Mouse (Mus musculus) midbrain, embryonic 16.5 days (tissue): ENCODE results near the gene Pkd1l3. TPM values are rescaled to one million over a fixed set of nuclear protein-coding genes. Genes with fewer than 3 reads are reported as not detected.

Experiments
- ATAC-seq: fragments of 200-750 bp; cut with Nextera tagmentation; 2 replicates; pipeline ENCODE4 v1.8.0; 2017; ENCODE audit warnings: moderate TSS enrichment
- H3K27ac ChIP-seq: fragments of 300-500 bp; sonication (generic); 2 replicates; pipeline ENCODE4 v1.5.1; 2014; ENCODE audit warnings: mild to moderate bottlenecking, low read length, mixed read lengths
- H3K27me3 ChIP-seq: fragments of 300-500 bp; sonication (generic); 2 replicates; pipeline ENCODE4 v1.6.1; 2014; ENCODE audit warnings: low read depth, low read length, mixed read lengths; ENCODE audit not compliant: control insufficient read depth, insufficient read depth
- H3K36me3 ChIP-seq: fragments of 300-500 bp; sonication (generic); 2 replicates; pipeline ENCODE4 v1.6.1; 2014; ENCODE audit warnings: mild to moderate bottlenecking, low read length, moderate library complexity, mixed read lengths; ENCODE audit not compliant: control insufficient read depth, insufficient read depth
- H3K4me1 ChIP-seq: fragments of 300-500 bp; sonication (generic); 2 replicates; pipeline ENCODE4 v1.6.1; 2014; ENCODE audit warnings: mild to moderate bottlenecking, low read length, mixed read lengths; ENCODE audit not compliant: control insufficient read depth, insufficient read depth
- H3K4me2 ChIP-seq: fragments of 300-500 bp; sonication (generic); 2 replicates; pipeline ENCODE4 v1.6.1; 2014; ENCODE audit warnings: mild to moderate bottlenecking, low read length, mixed read lengths
- H3K4me3 ChIP-seq: fragments of 300-500 bp; sonication (generic); 2 replicates; pipeline ENCODE4 v1.5.1; 2014; ENCODE audit warnings: low read depth, mild to moderate bottlenecking, low read length, moderate library complexity, mixed read lengths
- H3K9ac ChIP-seq: fragments of 300-500 bp; sonication (generic); 2 replicates; pipeline ENCODE4 v1.6.1; 2014; ENCODE audit warnings: low read depth, low read length, mixed read lengths
- H3K9me3 ChIP-seq: fragments of 300-500 bp; sonication (generic); replicated peaks from 2 replicates; pipeline ENCODE4 v1.6.1; 2014; ENCODE audit warnings: mild to moderate bottlenecking, low read length, mixed read lengths; ENCODE audit not compliant: control insufficient read depth, poor library complexity, severe bottlenecking
- WGBS: fragments of 180-500 bp; shearing (Covaris S2); extraction: QIAGEN DNeasy Blood & Tissue Kit; methylation state at CpG from one replicate; pipeline ENCODE4 v1.1.7; 2014; 5-methylcytosine and 5-hydroxymethylcytosine counted together
- polyA plus RNA-seq: library from polyadenylated mRNA; unstranded; fragments of >200 nt; fragmentation: Nextera tagmentation; extraction: Ambion mirVana; gene quantifications from 2 replicates; pipeline ENCODE4 v1.2.1, GENCODE M21; 2015

Gene Pkd1l3
- polyA plus RNA-seq, 1 experiment from 2014 or later: 0.20 TPM

GRCm38 (mm10) chr8:109585652-109586051 lies 28.7 kb upstream of the Pkd1l3 start:
- H3K9me3 ChIP-seq: no peaks in the 10 kb centered on the region
- H3K9ac ChIP-seq: no peak overlapping the region
- no peaks in the 10 kb centered on the region for H3K4me1 ChIP-seq
- H3K27ac ChIP-seq: no peak overlapping the region
- no peak for ATAC-seq
- no peaks in the 10 kb centered on the region for H3K27me3 ChIP-seq
- H3K4me3 ChIP-seq: no peak overlapping the region
- no peak overlapping the region for H3K4me2 ChIP-seq
- no peaks in the 10 kb centered on the region for H3K36me3 ChIP-seq

GRCm38 (mm10) chr8:109586972-109587504 lies 27.3 kb upstream of the Pkd1l3 start:
- Histone ChIP-seq H3K27ac (no peak overlapping the region), H3K9me3 (no peaks in the 10 kb centered on the region), H3K4me1 (no peaks in the 10 kb centered on the region), H3K27me3 (no peaks in the 10 kb centered on the region), H3K9ac (no peak overlapping the region), H3K36me3 (no peaks in the 10 kb centered on the region), H3K4me3 (no peak overlapping the region), H3K4me2 (no peak overlapping the region)
- WGBS: 79% methylated on average over 7 of the region's 7 CpGs
- ATAC-seq: no peak

- H3K27me3 ChIP-seq: no peaks in the 10 kb centered on the region
- no peak overlapping the region for H3K9ac ChIP-seq
- H3K27ac ChIP-seq: no peak overlapping the region
- no peak overlapping the region for H3K4me2 ChIP-seq
- ATAC-seq: no peak
- 90% methylated on average over 9 of the region's 9 CpGs for WGBS
- 0 out of 2 replicates have a peak, but pooled peaks cover 3% of the 10 kb centered on the region for H3K36me3 ChIP-seq
- no peaks in the 10 kb centered on the region for H3K9me3 ChIP-seq
- H3K4me3 ChIP-seq: no peak overlapping the region
- H3K4me1 ChIP-seq: no peaks in the 10 kb centered on the region
These were observed 23.4 kb upstream of the Pkd1l3 start for GRCm38 (mm10) chr8:109590901-109591300.

- Histone ChIP-seq H3K36me3 (0 out of 2 replicates have a peak, but pooled peaks cover 3% of the 10 kb centered on the region), H3K4me2 (no peak overlapping the region), H3K9me3 (no peaks in the 10 kb centered on the region), H3K27me3 (no peaks in the 10 kb centered on the region), H3K4me3 (no peak overlapping the region), H3K9ac (no peak overlapping the region), H3K4me1 (no peaks in the 10 kb centered on the region), H3K27ac (no peak overlapping the region)
- no peak for ATAC-seq
- 87% methylated on average over 3 of the region's 3 CpGs for WGBS
These were observed 22.9 kb upstream of the Pkd1l3 start for GRCm38 (mm10) chr8:109591367-109591766.

GRCm38 (mm10) chr8:109592164-109592563 lies 22.2 kb upstream of the Pkd1l3 start:
- no peak overlapping the region for H3K9ac ChIP-seq
- WGBS: 86% methylated on average over 5 of the region's 5 CpGs
- no peaks in the 10 kb centered on the region for H3K4me1 ChIP-seq
- no peak overlapping the region for H3K4me2 ChIP-seq
- H3K27ac ChIP-seq: no peak overlapping the region
- 0 out of 2 replicates have a peak, but pooled peaks cover 3% of the 10 kb centered on the region for H3K36me3 ChIP-seq
- H3K4me3 ChIP-seq: no peak overlapping the region
- ATAC-seq: no peak
- H3K9me3 ChIP-seq: no peaks in the 10 kb centered on the region
- no peaks in the 10 kb centered on the region for H3K27me3 ChIP-seq

- H3K27me3 ChIP-seq: no peaks in the 10 kb centered on the region
- 77% methylated on average over 6 of the region's 6 CpGs for WGBS
- H3K9me3 ChIP-seq: no peaks in the 10 kb centered on the region
- H3K27ac ChIP-seq: no peak overlapping the region
- no peak overlapping the region for H3K9ac ChIP-seq
- H3K36me3 ChIP-seq: 0 out of 2 replicates have a peak, but pooled peaks cover 3% of the 10 kb centered on the region
- H3K4me1 ChIP-seq: no peaks in the 10 kb centered on the region
- H3K4me3 ChIP-seq: no peak overlapping the region
- no peak for ATAC-seq
- no peak overlapping the region for H3K4me2 ChIP-seq
These were observed 21.1 kb upstream of the Pkd1l3 start for GRCm38 (mm10) chr8:109593117-109593788.

- Histone ChIP-seq H3K4me3 (no peak overlapping the region), H3K9me3 (no peaks in the 10 kb centered on the region), H3K27me3 (no peaks in the 10 kb centered on the region), H3K9ac (no peak overlapping the region), H3K36me3 (0 out of 2 replicates have a peak, but pooled peaks cover 3% of the 10 kb centered on the region), H3K4me2 (no peak overlapping the region), H3K4me1 (no peaks in the 10 kb centered on the region), H3K27ac (no peak overlapping the region)
- no peak for ATAC-seq
- 45% methylated on average over 8 of the region's 8 CpGs for WGBS
These were observed 18.5 kb upstream of the Pkd1l3 start for GRCm38 (mm10) chr8:109595854-109596253.

- Histone ChIP-seq H3K36me3 (peaks cover 2% of the 10 kb centered on the region), H3K4me3 (no peak overlapping the region), H3K27ac (no peak overlapping the region), H3K4me2 (no peak overlapping the region), H3K9ac (no peak overlapping the region), H3K9me3 (no peaks in the 10 kb centered on the region), H3K4me1 (peaks cover 12% of the 10 kb centered on the region), H3K27me3 (no peaks in the 10 kb centered on the region)
- no peak for ATAC-seq
- WGBS: 88% methylated on average over 2 of the region's 2 CpGs
These were observed 7.6 kb upstream of the Pkd1l3 start for GRCm38 (mm10) chr8:109606725-109607124.

GRCm38 (mm10) chr8:109607650-109608049 lies 6.7 kb upstream of the Pkd1l3 start:
- H3K9ac ChIP-seq: peak overlapping the region; percentile 73
- ATAC-seq: no peak
- no peaks in the 10 kb centered on the region for H3K9me3 ChIP-seq
- peak overlapping the region; percentile 49 for H3K4me3 ChIP-seq
- peak overlapping the region; percentile 84 for H3K4me2 ChIP-seq
- WGBS: 7% methylated on average over 12 of the region's 12 CpGs
- no peaks in the 10 kb centered on the region for H3K36me3 ChIP-seq
- H3K4me1 ChIP-seq: peaks cover 12% of the 10 kb centered on the region
- peak overlapping the region; percentile 92 for H3K27ac ChIP-seq
- no peaks in the 10 kb centered on the region for H3K27me3 ChIP-seq
